15 mouse cellular contexts compared by ENCODE assay signal in the genomic region with DNA sequence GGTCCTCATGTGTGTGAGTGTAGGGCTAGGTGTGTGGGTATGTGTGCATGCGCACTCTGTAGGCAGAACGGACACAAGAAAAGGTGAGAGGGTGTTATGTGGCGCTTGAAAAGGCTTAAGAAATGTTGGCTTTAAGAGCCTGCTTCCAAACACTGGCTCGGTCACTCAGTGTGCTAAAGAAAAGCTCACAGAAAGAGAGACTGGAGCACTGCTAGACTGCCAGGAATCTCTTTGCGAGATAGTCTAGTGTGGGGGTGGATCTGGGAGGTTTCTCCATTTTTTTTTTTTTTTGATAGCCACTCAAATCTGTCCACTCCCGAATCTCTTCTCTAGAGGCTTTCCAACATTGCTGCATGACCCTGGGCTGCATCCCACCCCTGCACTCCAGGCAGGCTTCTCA.
"Had no signal": no experiment of that assay in that cellular context is flagged by ENCODE, and none has a peak within 500 bp of the region (broad histone marks: within the 10 kb centered on the region; RNA-seq: fewer than 3 reads in every experiment).

No protein-coding gene starts in this region.

- H3K9ac ChIP-seq: liver, embryonic 13.5 days had no signal

- H3K4me2 ChIP-seq: liver, embryonic 13.5 days; midbrain, embryonic 11.5 days had no signal

- H3K36me3 ChIP-seq: liver, embryonic 13.5 days had no signal

- ATAC-seq: midbrain, embryonic 16.5 days had no signal

- DNase-seq: kidney, adult 2 months; kidney, postnatal 25 days; layer of hippocampus, adult 9-11 months; liver, embryonic 13.5 days; lung, adult 2 months; lung, postnatal 14 days; lung, postnatal 4 days; retina, postnatal 1 day; thymus, adult 18-20 months; thymus, postnatal 36 days had no signal

- H3K27ac ChIP-seq: kidney, postnatal 0 days; layer of hippocampus, adult 2 months; liver, embryonic 13.5 days had no signal

- H3K27me3 ChIP-seq: liver, embryonic 13.5 days had no signal

- H3K9me3 ChIP-seq: liver, embryonic 13.5 days had no signal

- H3K4me3 ChIP-seq: layer of hippocampus, adult 2 months; liver, embryonic 13.5 days; myocyte had no signal
